Mouse (Mus musculus) heart, postnatal 0 days (tissue): ENCODE results near the gene Gna11. TPM values are rescaled to one million over a fixed set of nuclear protein-coding genes. Genes with fewer than 3 reads are reported as not detected.
A peak's percentile ranks its signal among the peaks of the same experiment; 100 is the strongest.

ENCODE experiments used
- ATAC-seq: fragments of 200-750 bp; cut with Nextera tagmentation; 2 replicates; pipeline ENCODE4 v1.8.0; 2017; ENCODE audit warnings: low read depth, moderate number of reproducible peaks, moderate library complexity; ENCODE audit not compliant: insufficient read depth
- DNase-seq: peaks from one replicate; pipeline ENCODE4 v3.0.0-alpha.2; 2016; ENCODE audit warnings: low spot score
- H3K27ac ChIP-seq: fragments of 300-500 bp; sonication (generic); 2 replicates; pipeline ENCODE4 v1.5.1; 2014; ENCODE audit warnings: low read depth, mild to moderate bottlenecking
- H3K27me3 ChIP-seq: fragments of 300-500 bp; sonication (generic); 2 replicates; pipeline ENCODE4 v1.6.1; 2014; ENCODE audit warnings: low read length, mixed read lengths; ENCODE audit not compliant: control insufficient read depth, insufficient read depth
- H3K36me3 ChIP-seq: fragments of 300-500 bp; sonication (generic); replicated peaks from 2 replicates; pipeline ENCODE4 v1.6.1; 2014; ENCODE audit warnings: low read length, mixed read lengths; ENCODE audit not compliant: control insufficient read depth, insufficient read depth
- H3K4me1 ChIP-seq: fragments of 300-500 bp; sonication (generic); 2 replicates; pipeline ENCODE4 v1.6.1; 2014; ENCODE audit warnings: antibody characterized with exemption; ENCODE audit not compliant: control insufficient read depth, insufficient read depth
- H3K4me2 ChIP-seq: fragments of 300-500 bp; sonication (generic); 2 replicates; pipeline ENCODE4 v1.6.1; 2014; ENCODE audit warnings: low read depth, mild to moderate bottlenecking, low read length, moderate library complexity
- H3K4me3 ChIP-seq: fragments of 300-500 bp; sonication (generic); 2 replicates; pipeline ENCODE4 v1.5.1; 2014; ENCODE audit warnings: low read depth, low read length
- H3K9ac ChIP-seq: fragments of 300-500 bp; sonication (generic); replicated peaks from 2 replicates; pipeline ENCODE4 v1.6.1; 2014; ENCODE audit warnings: low read depth, low read length, mixed read lengths
- H3K9me3 ChIP-seq: fragments of 300-500 bp; sonication (generic); replicated peaks from 2 replicates; pipeline ENCODE4 v1.6.1; 2016; ENCODE audit warnings: low read length; ENCODE audit not compliant: control insufficient read depth
- CTCF ChIP-seq: IDR thresholded peaks from 2 replicates; pipeline ENCODE4 v1.5.1; 2016; ENCODE audit warnings: antibody characterized with exemption, control low read depth, low read depth
- EP300 ChIP-seq: IDR thresholded peaks from 2 replicates; pipeline ENCODE4 v1.6.1; 2016; ENCODE audit warnings: antibody characterized with exemption, low read depth
- WGBS: fragments of 180-500 bp; shearing (Covaris S2); extraction: QIAGEN DNeasy Blood & Tissue Kit; methylation state at CpG from one replicate; pipeline ENCODE4 v1.1.7; 2014; 5-methylcytosine and 5-hydroxymethylcytosine counted together
- polyA plus RNA-seq: library from polyadenylated mRNA; unstranded; fragments of >200 nt; fragmentation: Nextera tagmentation; extraction: Ambion mirVana; gene quantifications from 2 replicates; pipeline ENCODE4 v1.2.1, GENCODE M21; 2015
- total RNA-seq: library from RNA; depleted of rRNA; stranded (reverse); fragments of >200 nt; gene quantifications from 2 replicates; pipeline ENCODE4 v1.2.3, GENCODE M21; 2014; ENCODE audit warnings: low replicate concordance

The Gna11 gene
- total and polyA plus RNA-seq, 2 experiments from 2014 or later = 52.4 to 68.2 TPM

- ATAC-seq (no peak), DNase-seq (no peak)
- Histone ChIP-seq H3K36me3 (peaks cover 52% of the 10 kb centered on the region), H3K9me3 (no peaks in the 10 kb centered on the region), H3K4me1 (peaks cover 21% of the 10 kb centered on the region), H3K27ac (no peak overlapping the region), H3K4me2 (no peak overlapping the region), H3K4me3 (no peak overlapping the region), H3K27me3 (no peaks in the 10 kb centered on the region), H3K9ac (no peak overlapping the region)
- TF ChIP-seq EP300 (no peak), CTCF (no peak)
- WGBS = 87% methylated on average over 11 of the region's 11 CpGs
Measured at GRCm38 (mm10) chr10:81492606-81493240, 52.3 kb downstream of the Gna11 start.

GRCm38 (mm10) chr10:81491018-81491417, 54.0 kb downstream of the Gna11 start:
- no peak for ATAC-seq
- Histone ChIP-seq H3K36me3 (peaks cover 66% of the 10 kb centered on the region), H3K4me3 (no peak overlapping the region), H3K4me2 (no peak overlapping the region), H3K27ac (no peak overlapping the region), H3K27me3 (no peaks in the 10 kb centered on the region), H3K9ac (no peak overlapping the region), H3K9me3 (no peaks in the 10 kb centered on the region), H3K4me1 (peaks cover 23% of the 10 kb centered on the region)
- DNase-seq = no peak
- WGBS = 91% methylated on average over 9 of the region's 9 CpGs
- no peak for TF ChIP-seq CTCF
- TF ChIP-seq EP300 = no peak

GRCm38 (mm10) chr10:81489941-81490340, 55.0 kb downstream of the Gna11 start:
- H3K36me3 ChIP-seq = peaks cover 66% of the 10 kb centered on the region
- no peak overlapping the region for H3K4me2 ChIP-seq
- no peak overlapping the region for H3K27ac ChIP-seq
- no peaks in the 10 kb centered on the region for H3K27me3 ChIP-seq
- DNase-seq (no peak), ATAC-seq (no peak)
- H3K4me3 ChIP-seq = no peak overlapping the region
- no peaks in the 10 kb centered on the region for H3K9me3 ChIP-seq
- TF ChIP-seq EP300 (no peak), CTCF (no peak)
- WGBS = 80% methylated on average over 14 of the region's 14 CpGs
- no peak overlapping the region for H3K9ac ChIP-seq
- peaks cover 15% of the 10 kb centered on the region for H3K4me1 ChIP-seq

DNA sequence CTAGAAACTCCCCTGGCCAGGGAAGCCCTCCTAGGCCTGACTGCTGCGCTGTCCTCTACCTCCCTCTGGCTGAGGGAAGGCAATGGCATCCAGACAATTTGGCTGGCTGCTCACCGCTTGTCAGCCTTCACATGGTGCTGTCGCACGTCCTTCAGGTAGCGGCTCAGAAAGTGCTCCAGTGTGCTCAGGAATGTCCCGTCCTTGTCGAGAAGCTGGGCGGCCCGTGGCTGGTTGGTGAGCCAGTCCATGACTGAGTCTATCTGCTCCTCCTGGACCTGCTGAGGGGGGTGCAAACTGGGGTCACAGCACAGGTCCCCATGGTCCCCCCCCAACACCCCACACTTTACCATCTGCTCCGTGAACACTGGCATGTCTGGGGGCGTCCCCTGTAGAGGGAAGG, 56.9 kb downstream of the Gna11 start:
- Histone ChIP-seq H3K4me3 (no peak overlapping the region), H3K9me3 (no peaks in the 10 kb centered on the region), H3K27me3 (no peaks in the 10 kb centered on the region), H3K4me2 (no peak overlapping the region), H3K27ac (no peak overlapping the region), H3K36me3 (peaks cover 66% of the 10 kb centered on the region), H3K4me1 (peaks cover 11% of the 10 kb centered on the region), H3K9ac (no peak overlapping the region)
- TF ChIP-seq CTCF (peak; percentile 39), EP300 (no peak)
- ATAC-seq = peak; percentile 42; the same call in 1 of the 2 replicates
- DNase-seq = no peak
- WGBS = 38% methylated on average over 11 of the region's 11 CpGs

DNA sequence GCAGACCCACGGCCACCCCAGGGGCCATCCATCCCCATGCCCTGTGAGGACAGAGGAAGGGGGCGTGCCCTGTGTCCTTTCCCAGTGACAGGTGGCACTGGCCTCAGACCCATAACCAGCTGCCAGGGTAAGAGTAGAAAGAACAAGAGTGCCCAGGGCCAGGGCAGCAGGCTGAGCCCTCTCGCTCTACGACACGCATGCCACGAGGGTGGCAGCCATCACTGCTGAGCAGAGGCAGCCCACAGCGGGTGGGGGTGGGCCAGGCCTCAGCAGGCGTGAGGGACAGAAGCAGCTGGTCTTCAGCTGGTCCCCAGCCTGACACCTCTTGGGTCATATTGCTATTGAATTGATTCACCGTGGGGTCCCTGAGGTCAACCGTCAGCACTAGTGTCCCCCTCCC, 58.5 kb downstream of the Gna11 start:
- peaks cover 8% of the 10 kb centered on the region for H3K27me3 ChIP-seq
- ATAC-seq = no peak
- H3K27ac ChIP-seq = no peak overlapping the region
- DNase-seq = no peak
- no peak overlapping the region for H3K9ac ChIP-seq
- no peak for TF ChIP-seq EP300
- no peak for TF ChIP-seq CTCF
- peaks cover 11% of the 10 kb centered on the region for H3K4me1 ChIP-seq
- H3K4me2 ChIP-seq = no peak overlapping the region
- H3K4me3 ChIP-seq = no peak overlapping the region
- peaks cover 51% of the 10 kb centered on the region for H3K36me3 ChIP-seq
- H3K9me3 ChIP-seq = no peaks in the 10 kb centered on the region
- WGBS = 87% methylated on average over 10 of the region's 10 CpGs

DNA sequence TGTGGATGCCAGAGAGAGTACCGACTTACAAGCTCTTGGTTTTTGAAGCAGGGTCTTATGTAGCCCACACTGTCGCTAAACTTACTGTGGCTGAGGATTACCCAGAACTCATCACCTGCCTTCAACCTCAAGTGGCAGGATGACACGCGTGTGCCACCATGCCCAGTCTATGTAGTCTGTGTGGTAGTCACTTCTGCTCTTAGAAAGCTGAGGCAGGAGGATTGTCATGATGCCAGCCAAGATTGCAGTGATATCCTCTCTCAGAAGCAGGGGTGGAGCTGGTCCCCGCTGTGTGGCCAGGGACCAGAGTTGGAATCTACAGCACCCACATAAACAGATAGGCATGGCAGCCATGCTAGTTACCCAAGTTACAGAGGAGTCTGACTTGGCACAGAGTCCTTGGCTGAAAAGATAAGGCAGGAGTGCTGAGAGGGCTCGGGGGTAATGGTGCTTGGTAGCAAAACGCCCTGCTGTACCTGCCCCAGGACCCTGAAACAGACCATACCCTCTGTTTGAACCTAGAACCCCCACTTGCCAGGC, 59.4 kb downstream of the Gna11 start:
- Histone ChIP-seq H3K27me3 (peaks cover 17% of the 10 kb centered on the region), H3K4me3 (no peak overlapping the region), H3K4me2 (no peak overlapping the region), H3K9me3 (no peaks in the 10 kb centered on the region), H3K27ac (no peak overlapping the region), H3K4me1 (peaks cover 11% of the 10 kb centered on the region), H3K9ac (no peak overlapping the region), H3K36me3 (peaks cover 42% of the 10 kb centered on the region)
- 47% methylated on average over 7 of the region's 7 CpGs for WGBS
- DNase-seq (no peak), ATAC-seq (no peak)
- TF ChIP-seq EP300 = no peak
- TF ChIP-seq CTCF = no peak
